Mouse (Mus musculus) kidney, postnatal 0 days (tissue): Measurements from ENCODE around the gene Fndc7. TPM values are rescaled to one million over a fixed set of nuclear protein-coding genes. Genes with fewer than 3 reads are reported as not detected.

Source experiments
- ATAC-seq: fragments of 200-750 bp; cut with Nextera tagmentation; replicated peaks from 2 replicates; pipeline ENCODE4 v1.8.0; 2017; ENCODE audit warnings: low read depth, moderate number of reproducible peaks, moderate TSS enrichment, moderate library complexity; ENCODE audit not compliant: low FRiP score
- DNase-seq: peaks from one replicate; pipeline ENCODE4 v3.0.0-alpha.2; 2016; ENCODE audit warnings: low spot score
- H3K27ac ChIP-seq: fragments of 300-500 bp; sonication (generic); 2 replicates; pipeline ENCODE4 v1.5.1; 2014; ENCODE audit warnings: mild to moderate bottlenecking
- H3K27me3 ChIP-seq: fragments of 300-500 bp; sonication (generic); 2 replicates; pipeline ENCODE4 v1.6.1; 2014; ENCODE audit warnings: low read length, mixed read lengths; ENCODE audit not compliant: insufficient read depth
- H3K36me3 ChIP-seq: fragments of 300-500 bp; sonication (generic); 2 replicates; pipeline ENCODE4 v1.6.1; 2014; ENCODE audit warnings: low read length, mixed read lengths; ENCODE audit not compliant: insufficient read depth
- H3K4me1 ChIP-seq: fragments of 300-500 bp; sonication (generic); replicated peaks from 2 replicates; pipeline ENCODE4 v1.6.1; 2014; ENCODE audit warnings: antibody characterized with exemption, low read length, mixed read lengths; ENCODE audit not compliant: insufficient read depth
- H3K4me2 ChIP-seq: fragments of 300-500 bp; sonication (generic); 2 replicates; pipeline ENCODE4 v1.6.1; 2014; ENCODE audit warnings: mild to moderate bottlenecking, low read length, moderate library complexity, mixed read lengths
- H3K4me3 ChIP-seq: fragments of 300-500 bp; sonication (generic); replicated peaks from 2 replicates; pipeline ENCODE4 v1.5.1; 2014; ENCODE audit warnings: low read depth, low read length
- H3K9ac ChIP-seq: fragments of 300-500 bp; sonication (generic); 2 replicates; pipeline ENCODE4 v1.6.1; 2014; ENCODE audit warnings: low read depth, low read length
- H3K9me3 ChIP-seq: fragments of 300-500 bp; sonication (generic); replicated peaks from 2 replicates; pipeline ENCODE4 v1.6.1; 2016; ENCODE audit warnings: low read length, inconsistent platforms, mixed read lengths
- CTCF ChIP-seq: IDR thresholded peaks from 2 replicates; pipeline ENCODE4 v1.5.1; 2016; ENCODE audit warnings: antibody characterized with exemption, low read depth, mild to moderate bottlenecking, moderate library complexity
- WGBS: fragments of 180-500 bp; shearing (Covaris S2); extraction: QIAGEN DNeasy Blood & Tissue Kit; methylation state at CpG from one replicate; pipeline ENCODE4 v1.1.7; 2014; 5-methylcytosine and 5-hydroxymethylcytosine counted together
- polyA plus RNA-seq: library from polyadenylated mRNA; unstranded; fragments of >200 nt; fragmentation: Nextera tagmentation; extraction: Ambion mirVana; gene quantifications from 2 replicates; pipeline ENCODE4 v1.2.1, GENCODE M21; 2015

Gene Fndc7
- polyA plus RNA-seq, 1 experiment from 2014 or later = not detected

GRCm38 (mm10) chr3:108911081-108911547, 21.3 kb upstream of the Fndc7 start:
- Histone ChIP-seq H3K36me3 (peaks cover 4% of the 10 kb centered on the region; the same call in 1 of the 2 replicates), H3K27me3 (no peaks in the 10 kb centered on the region), H3K4me1 (peaks cover 5% of the 10 kb centered on the region; the same call in 1 of the 2 replicates), H3K4me3 (peak overlapping the region; percentile 90), H3K9me3 (no peaks in the 10 kb centered on the region), H3K27ac (peak overlapping the region; percentile 98), H3K9ac (peak overlapping the region; percentile 91), H3K4me2 (peak overlapping the region; percentile 79)
- WGBS = under 1% methylated on average over 43 of the region's 44 CpGs
- TF ChIP-seq CTCF = peak; percentile 59; the same call in 1 of the 2 replicates
- ATAC-seq (peak; percentile 87), DNase-seq (peak; percentile 87)

GRCm38 (mm10) chr3:108910303-108911080, 20.7 kb upstream of the Fndc7 start:
- H3K36me3 ChIP-seq = peaks cover 5% of the 10 kb centered on the region; the same call in 1 of the 2 replicates
- no peak for TF ChIP-seq CTCF
- WGBS = under 1% methylated on average over 32 of the region's 32 CpGs
- ATAC-seq (no peak), DNase-seq (peak; percentile 15)
- H3K4me1 ChIP-seq = peaks cover 5% of the 10 kb centered on the region; the same call in 1 of the 2 replicates
- H3K27ac ChIP-seq = peak overlapping the region; percentile 98
- no peaks in the 10 kb centered on the region for H3K27me3 ChIP-seq
- no peaks in the 10 kb centered on the region for H3K9me3 ChIP-seq
- H3K9ac ChIP-seq = peak overlapping the region; percentile 91
- peak overlapping the region; percentile 79 for H3K4me2 ChIP-seq
- peak overlapping the region; percentile 90 for H3K4me3 ChIP-seq

DNA sequence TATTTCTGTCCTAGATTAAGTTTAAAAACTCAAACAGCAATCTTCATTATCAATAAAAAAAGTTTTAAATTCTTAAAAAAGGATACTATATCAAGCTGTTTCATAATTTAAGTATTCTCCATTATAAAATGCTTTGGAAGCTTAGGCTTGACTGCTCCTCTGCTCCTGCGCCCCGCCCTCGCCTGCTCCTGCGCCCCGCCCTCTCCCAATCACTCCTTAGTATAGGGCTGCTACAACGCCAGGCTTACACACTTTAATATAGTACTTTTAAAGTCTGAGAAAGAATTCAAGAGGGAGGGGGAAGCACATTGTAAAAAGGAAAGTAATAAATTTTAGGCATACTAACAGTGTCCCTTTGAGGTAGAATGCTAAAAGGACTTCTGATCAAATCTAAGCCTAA, 13.1 kb upstream of the Fndc7 start:
- WGBS = 94% methylated on average over 6 of the region's 6 CpGs
- Histone ChIP-seq H3K27me3 (no peaks in the 10 kb centered on the region), H3K4me2 (no peak overlapping the region), H3K9ac (no peak overlapping the region), H3K4me1 (no peaks in the 10 kb centered on the region), H3K27ac (no peak overlapping the region), H3K36me3 (peaks cover 30% of the 10 kb centered on the region), H3K9me3 (no peaks in the 10 kb centered on the region), H3K4me3 (no peak overlapping the region)
- DNase-seq (no peak), ATAC-seq (no peak)
- no peak for TF ChIP-seq CTCF

DNA sequence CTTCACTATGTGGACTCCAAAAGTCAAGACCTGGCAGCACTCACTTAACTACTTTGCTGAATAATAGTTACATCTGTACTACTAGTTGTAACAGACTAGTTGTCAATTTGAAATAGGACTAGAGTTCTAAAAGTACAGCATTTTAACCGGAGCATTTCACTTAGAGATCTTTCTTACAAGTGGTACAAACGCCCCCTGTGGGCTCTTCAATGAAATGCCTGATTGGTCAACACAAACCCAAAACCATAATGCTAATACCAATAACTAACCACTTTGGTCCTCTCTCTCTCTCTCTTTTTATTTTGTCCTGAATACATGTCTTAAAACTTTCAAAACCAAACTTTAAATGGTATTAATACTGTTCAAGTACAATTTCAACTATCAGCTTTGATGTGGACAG, 12.2 kb upstream of the Fndc7 start:
- no peaks in the 10 kb centered on the region for H3K4me1 ChIP-seq
- H3K9me3 ChIP-seq = no peaks in the 10 kb centered on the region
- no peak overlapping the region for H3K4me2 ChIP-seq
- DNase-seq (peak; percentile 29), ATAC-seq (no peak)
- WGBS = 56% methylated on average over 2 of the region's 2 CpGs
- H3K4me3 ChIP-seq = no peak overlapping the region
- H3K27me3 ChIP-seq = no peaks in the 10 kb centered on the region
- TF ChIP-seq CTCF = peak; percentile 40
- H3K9ac ChIP-seq = no peak overlapping the region
- no peak overlapping the region for H3K27ac ChIP-seq
- H3K36me3 ChIP-seq = peaks cover 26% of the 10 kb centered on the region

- TF ChIP-seq CTCF = no peak
- DNase-seq (no peak), ATAC-seq (no peak)
- Histone ChIP-seq H3K27me3 (no peaks in the 10 kb centered on the region), H3K4me3 (no peak overlapping the region), H3K9ac (no peak overlapping the region), H3K36me3 (peaks cover 26% of the 10 kb centered on the region), H3K4me2 (no peak overlapping the region), H3K4me1 (no peaks in the 10 kb centered on the region), H3K27ac (no peak overlapping the region), H3K9me3 (no peaks in the 10 kb centered on the region)
- 77% methylated on average over 5 of the region's 5 CpGs for WGBS
These were observed 10.9 kb upstream of the Fndc7 start for GRCm38 (mm10) chr3:108900681-108901080.

DNA sequence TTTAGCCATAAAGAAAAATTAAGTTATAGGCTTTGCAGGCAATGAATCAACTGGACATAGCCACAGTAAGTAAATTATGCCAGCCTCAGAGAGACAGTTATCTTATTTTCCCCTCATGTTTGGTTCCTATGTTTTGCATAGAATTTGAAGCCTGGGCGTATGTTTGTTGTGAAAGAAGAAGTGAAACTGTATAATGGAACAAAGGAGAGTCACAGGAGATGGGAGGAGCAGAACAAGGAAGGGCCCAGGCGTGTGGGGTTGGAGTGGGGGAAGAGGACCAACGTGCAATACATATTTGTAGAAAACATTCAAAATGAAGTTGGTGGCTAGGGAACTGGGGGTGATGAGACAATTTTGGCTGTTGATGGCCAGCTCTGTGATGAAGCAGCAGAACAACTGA, 10.3 kb upstream of the Fndc7 start:
- no peak overlapping the region for H3K4me2 ChIP-seq
- H3K27ac ChIP-seq = no peak overlapping the region
- 87% methylated on average over 3 of the region's 3 CpGs for WGBS
- H3K9ac ChIP-seq = no peak overlapping the region
- H3K9me3 ChIP-seq = no peaks in the 10 kb centered on the region
- H3K4me3 ChIP-seq = no peak overlapping the region
- H3K36me3 ChIP-seq = peaks cover 23% of the 10 kb centered on the region
- DNase-seq (no peak), ATAC-seq (no peak)
- H3K27me3 ChIP-seq = no peaks in the 10 kb centered on the region
- no peak for TF ChIP-seq CTCF
- no peaks in the 10 kb centered on the region for H3K4me1 ChIP-seq
